Mouse (Mus musculus): ENCODE results near the gene C130032M10Rik. TPM values are rescaled to one million over a fixed set of nuclear protein-coding genes. Genes with fewer than 3 reads are reported as not detected.
A peak's percentile ranks its signal among the peaks of the same experiment; 100 is the strongest.

C130032M10Rik gene
- polyA plus RNA-seq, 1 experiment from 2014 or later = not detected

DNA sequence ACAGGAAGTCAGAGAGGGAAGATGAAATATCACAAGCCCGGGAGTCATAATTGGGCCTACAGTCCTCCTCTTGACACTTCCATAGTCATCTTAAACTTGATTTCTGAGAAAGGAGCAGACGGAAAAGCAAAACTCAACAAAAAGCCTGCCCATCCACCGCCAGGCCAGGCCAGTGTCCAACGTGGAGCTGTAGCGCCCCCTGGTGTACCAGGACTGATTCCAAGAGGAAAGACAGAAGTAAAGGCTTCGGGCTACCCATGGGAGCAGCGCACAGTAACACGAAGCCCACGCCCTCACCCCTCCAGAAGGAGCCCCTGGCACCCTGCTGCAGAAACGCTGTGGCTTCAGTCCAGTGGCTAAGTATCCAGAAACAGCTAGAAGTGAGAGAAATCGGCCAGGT, 17.3 kb upstream of the C130032M10Rik start:
- ChIA-PET POLR2A (no interaction called here), CTCF (interaction anchor here (0.7 to 4.0 kb wide), 11 partner anchors 10 to 180 kb away, joined by 3 to 24 read pairs (median 5); no protein-coding TSS in a partner anchor)
- ATAC-seq (peak; percentile 72), DNase-seq (ENCODE audit: low read depth, low spot score) (peak; percentile 25)
- in situ Hi-C loops (cut with MboI; ENCODE audit: low pct_unique_long_range_greater_than_20kb) = loop anchor here (5.0 kb wide), 1 partner anchor 81 kb away; no protein-coding TSS in a partner anchor
- peak; percentile 94 for TF ChIP-seq CTCF (IDR thresholded peaks at IDR 0.05)
- no peaks in the 10 kb centered on the region for H3K27me3 ChIP-seq

DNA sequence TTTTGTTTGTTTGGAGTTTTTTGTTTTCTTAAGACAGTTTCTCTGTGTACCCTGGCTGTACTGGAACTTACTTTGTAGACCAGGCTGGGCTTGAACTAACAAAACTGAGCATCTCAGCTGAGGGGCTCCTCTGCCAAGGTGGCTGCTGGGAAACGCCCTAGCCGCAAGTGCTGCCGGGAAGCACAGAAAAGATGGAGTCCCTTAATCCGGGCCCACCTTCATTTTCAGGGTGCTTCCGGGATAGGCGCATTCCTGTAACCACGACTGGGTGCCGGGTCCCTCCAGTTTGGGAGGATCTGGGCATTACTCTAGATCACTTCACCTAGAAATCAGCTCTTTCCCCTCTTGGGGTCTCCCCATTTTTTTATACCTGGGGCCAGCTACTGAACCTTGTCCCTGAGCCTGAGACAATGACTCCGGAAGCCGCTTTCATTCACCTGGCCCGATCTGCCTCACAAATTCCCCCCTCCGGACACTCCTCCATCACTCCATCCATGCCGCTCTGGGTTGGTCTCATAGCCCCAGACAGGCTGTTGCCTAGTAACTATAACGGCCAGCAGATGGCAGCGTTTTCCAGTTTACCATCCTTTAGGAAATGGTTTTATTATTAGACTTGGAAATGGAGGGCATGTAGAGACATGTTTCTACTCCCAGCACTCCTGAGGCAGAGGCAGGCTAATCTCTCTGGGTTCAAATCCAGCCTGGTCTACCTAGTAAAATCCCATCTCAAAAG, 15.5 kb upstream of the C130032M10Rik start:
- CTCF ChIA-PET = interaction anchor here (0.6 to 4.0 kb wide), 6 partner anchors 8 to 89 kb away, joined by 3 to 24 read pairs (median 8); no protein-coding TSS in a partner anchor
- POLR2A ChIA-PET = interaction anchor here (0.8 kb wide), 1 partner anchor 81 kb away, joined by 3 read pairs; no protein-coding TSS in a partner anchor
- in situ Hi-C loops (cut with MboI; ENCODE audit: low pct_unique_long_range_greater_than_20kb) = loop anchor here (5.0 kb wide), 2 partner anchors 82 to 83 kb away; no protein-coding TSS in a partner anchor
- H3K27me3 ChIP-seq = no peaks in the 10 kb centered on the region
- TF ChIP-seq CTCF (IDR thresholded peaks at IDR 0.05) = peak; percentile 75
- DNase-seq (ENCODE audit: low read depth, low spot score) = peak; percentile 27
- ATAC-seq = peak; percentile 40

DNA sequence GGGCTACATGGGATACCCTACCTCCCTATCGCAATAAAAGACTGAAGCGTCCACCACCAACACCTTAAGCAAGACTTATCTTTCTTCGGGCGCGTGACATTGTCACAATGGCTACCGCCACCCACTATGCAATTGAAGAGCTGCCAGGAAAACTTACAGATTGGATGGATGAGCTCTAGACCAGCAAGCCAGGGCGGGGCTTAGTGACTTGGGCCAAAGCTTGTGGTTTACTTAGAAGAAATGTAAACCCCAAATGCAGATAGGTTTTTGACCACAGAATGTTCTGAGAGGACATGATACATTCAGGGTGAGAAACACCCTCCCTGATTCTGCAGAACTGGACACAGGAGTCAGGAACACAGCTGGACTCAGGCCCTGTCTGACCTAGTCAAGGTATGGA, 14.4 kb upstream of the C130032M10Rik start:
- ChIA-PET POLR2A (no interaction called here), CTCF (interaction anchor here (0.8 to 4.0 kb wide), 6 partner anchors 8 to 87 kb away, joined by 3 to 24 read pairs (median 5); no protein-coding TSS in a partner anchor)
- DNase-seq (ENCODE audit: low read depth, low spot score) = no peak
- no peaks in the 10 kb centered on the region for H3K27me3 ChIP-seq
- no peak for ATAC-seq
- in situ Hi-C loops (cut with MboI; ENCODE audit: low pct_unique_long_range_greater_than_20kb) = loop anchor here (5.0 kb wide), 1 partner anchor 81 kb away; no protein-coding TSS in a partner anchor
- TF ChIP-seq CTCF (IDR thresholded peaks at IDR 0.05) = no peak

DNA sequence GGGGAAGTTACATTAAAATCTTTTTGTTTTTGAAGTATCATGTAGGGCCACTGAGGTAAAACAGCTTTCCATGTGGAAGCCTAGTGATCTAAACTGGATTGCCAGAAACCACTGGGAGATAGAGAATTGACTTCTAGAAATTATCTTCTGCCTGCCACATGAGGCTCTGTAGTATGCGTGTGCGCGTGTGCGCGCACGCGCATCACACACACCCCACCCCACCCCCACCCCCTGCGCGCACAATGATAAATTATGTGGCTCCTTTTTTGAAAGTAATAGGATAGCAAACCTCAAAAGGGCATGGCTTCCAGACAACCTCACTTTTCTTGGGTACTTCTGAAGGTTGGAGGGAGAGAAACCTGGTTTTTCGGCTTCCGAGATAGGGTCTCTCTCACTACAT, 13.6 kb upstream of the C130032M10Rik start:
- no peak for TF ChIP-seq CTCF (IDR thresholded peaks at IDR 0.05)
- ATAC-seq (no peak), DNase-seq (ENCODE audit: low read depth, low spot score) (no peak)
- CTCF ChIA-PET = interaction anchor here (1.0 to 4.0 kb wide), 3 partner anchors 76 to 87 kb away, joined by 3 to 24 read pairs (median 5); no protein-coding TSS in a partner anchor
- POLR2A ChIA-PET = no interaction called here
- H3K27me3 ChIP-seq = no peaks in the 10 kb centered on the region
- in situ Hi-C loops (cut with MboI; ENCODE audit: low pct_unique_long_range_greater_than_20kb) = loop anchor here (5.0 kb wide), 1 partner anchor 80 kb away; no protein-coding TSS in a partner anchor

DNA sequence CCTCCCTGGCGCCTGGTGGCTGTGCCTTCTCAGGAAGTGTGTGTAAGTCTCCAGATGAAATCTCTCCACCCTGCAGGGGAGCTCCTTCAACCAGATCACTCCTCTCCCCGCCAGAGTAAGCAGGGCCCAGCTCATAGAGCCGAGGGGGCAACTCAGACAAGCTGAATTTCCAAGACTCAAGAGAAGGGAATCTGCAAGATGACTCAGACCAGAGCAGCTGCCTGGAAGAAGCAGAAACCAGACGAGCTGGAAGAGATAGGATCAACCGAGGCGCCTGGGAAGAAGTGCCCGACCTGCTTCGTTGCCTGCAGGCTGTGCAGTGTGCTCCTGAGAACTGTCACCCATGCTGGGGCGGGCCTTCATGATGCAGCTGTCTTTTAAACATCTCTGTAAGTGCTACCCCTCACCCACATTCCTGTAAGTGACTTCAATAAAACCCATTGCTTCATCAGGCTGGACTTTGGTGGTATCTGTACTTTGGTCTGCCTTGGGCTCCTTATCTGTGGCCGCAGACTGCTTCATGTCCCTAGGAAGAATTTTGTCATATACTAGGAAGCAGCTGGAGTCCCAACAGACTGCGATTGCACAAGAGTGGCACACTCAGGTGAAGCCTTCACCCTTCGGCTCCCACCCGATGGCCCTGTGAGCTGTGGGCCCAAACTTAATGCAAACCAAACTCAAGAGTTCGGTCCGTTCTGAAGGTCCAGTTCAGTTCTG, 12.6 kb upstream of the C130032M10Rik start:
- DNase-seq (ENCODE audit: low read depth, low spot score) = peak; percentile 43
- no peak for TF ChIP-seq CTCF (IDR thresholded peaks at IDR 0.05)
- peak; percentile 45 for ATAC-seq
- in situ Hi-C loops (cut with MboI; ENCODE audit: low pct_unique_long_range_greater_than_20kb) = loop anchor here (5.0 kb wide), 1 partner anchor 79 kb away; no protein-coding TSS in a partner anchor
- H3K27me3 ChIP-seq = no peaks in the 10 kb centered on the region
- POLR2A ChIA-PET = no interaction called here
- CTCF ChIA-PET = interaction anchor here (0.9 to 1.4 kb wide), 3 partner anchors 42 to 88 kb away, joined by 3 to 6 read pairs (median 4); no protein-coding TSS in a partner anchor

- ChIA-PET CTCF (interaction anchor here (1.1 kb wide), 1 partner anchor 62 kb away, joined by 3 read pairs; no protein-coding TSS in a partner anchor), POLR2A (no interaction called here)
- ATAC-seq = no peak
- TF ChIP-seq CTCF (IDR thresholded peaks at IDR 0.05) = no peak
- H3K27me3 ChIP-seq = no peaks in the 10 kb centered on the region
- in situ Hi-C loops (cut with MboI; ENCODE audit: low pct_unique_long_range_greater_than_20kb) = loop anchor here (5.0 kb wide), 1 partner anchor 77 kb away; no protein-coding TSS in a partner anchor
- no peak for DNase-seq (ENCODE audit: low read depth, low spot score)
Measured at GRCm38 (mm10) chr9:114504816-114505215, 10.7 kb upstream of the C130032M10Rik start, which contains the start of gene Ccr4. Gene Ccr4 (minus strand): TSS chr9:114504916.

- no peak for DNase-seq (ENCODE audit: low read depth, low spot score)
- ATAC-seq = no peak
- in situ Hi-C loops (cut with MboI; ENCODE audit: low pct_unique_long_range_greater_than_20kb) = no loop called here
- CTCF ChIA-PET = interaction anchor here (1.5 to 1.7 kb wide), 2 partner anchors 9 to 75 kb away, joined by 3 to 5 read pairs; no protein-coding TSS in a partner anchor
- H3K27me3 ChIP-seq = no peaks in the 10 kb centered on the region
- no peak for TF ChIP-seq CTCF (IDR thresholded peaks at IDR 0.05)
- POLR2A ChIA-PET = no interaction called here
Measured at GRCm38 (mm10) chr9:114506564-114506963, 8.9 kb upstream of the C130032M10Rik start.

DNA sequence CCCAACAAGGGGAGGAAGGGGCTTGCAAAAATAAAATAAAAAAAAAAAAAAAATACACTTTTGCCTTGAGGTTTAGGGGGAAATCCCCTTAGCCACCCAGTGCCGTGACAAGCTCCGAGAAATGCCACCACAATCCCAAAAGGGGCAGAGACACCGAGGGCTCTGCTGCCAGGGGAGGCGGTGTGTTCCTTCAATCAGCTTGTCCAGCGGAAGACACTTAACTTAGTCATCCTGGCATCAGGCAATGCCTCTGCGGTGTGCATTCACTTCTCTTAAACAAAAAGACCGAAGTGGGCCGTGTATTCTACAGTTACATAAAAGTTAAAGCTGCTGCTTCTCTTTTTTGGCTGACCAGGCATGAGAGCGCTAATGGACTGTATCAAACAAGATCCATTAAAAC, 8.1 kb upstream of the C130032M10Rik start:
- ChIA-PET CTCF (interaction anchor here (0.7 to 1.7 kb wide), 3 partner anchors 10 to 76 kb away, joined by 3 to 5 read pairs (median 3); no protein-coding TSS in a partner anchor), POLR2A (no interaction called here)
- no peak for DNase-seq (ENCODE audit: low read depth, low spot score)
- TF ChIP-seq CTCF (IDR thresholded peaks at IDR 0.05) = no peak
- no peak for ATAC-seq
- H3K27me3 ChIP-seq = no peaks in the 10 kb centered on the region
- in situ Hi-C loops (cut with MboI; ENCODE audit: low pct_unique_long_range_greater_than_20kb) = no loop called here

GRCm38 (mm10) chr9:114509785-114510184, 5.7 kb upstream of the C130032M10Rik start:
- in situ Hi-C loops (cut with MboI; ENCODE audit: low pct_unique_long_range_greater_than_20kb) = no loop called here
- no peak for TF ChIP-seq CTCF (IDR thresholded peaks at IDR 0.05)
- CTCF ChIA-PET = interaction anchor here (1.0 kb wide), 1 partner anchor 8 kb away, joined by 3 read pairs; no protein-coding TSS in a partner anchor
- ATAC-seq = no peak
- POLR2A ChIA-PET = no interaction called here
- no peaks in the 10 kb centered on the region for H3K27me3 ChIP-seq
- no peak for DNase-seq (ENCODE audit: low read depth, low spot score)

GRCm38 (mm10) chr9:114512831-114513230, 2.7 kb upstream of the C130032M10Rik start:
- in situ Hi-C loops (cut with MboI; ENCODE audit: low pct_unique_long_range_greater_than_20kb) = no loop called here
- ATAC-seq = no peak
- CTCF ChIA-PET = no interaction called here
- POLR2A ChIA-PET = no interaction called here
- no peaks in the 10 kb centered on the region for H3K27me3 ChIP-seq
- DNase-seq (ENCODE audit: low read depth, low spot score) = no peak
- TF ChIP-seq CTCF (IDR thresholded peaks at IDR 0.05) = no peak
